Mouse (Mus musculus) embryonic facial prominence, embryonic 12.5 days (tissue): Measurements from ENCODE around the gene Lrch1. TPM values are rescaled to one million over a fixed set of nuclear protein-coding genes. Genes with fewer than 3 reads are reported as not detected.

ENCODE experiments used
- ATAC-seq: fragments of 200-750 bp; cut with Nextera tagmentation; 2 replicates; pipeline ENCODE4 v1.8.0; 2017; ENCODE audit not compliant: insufficient number of reproducible peaks, insufficient read depth, low FRiP score, low TSS enrichment
- H3K27ac ChIP-seq: fragments of 300-500 bp; sonication (generic); 2 replicates; pipeline ENCODE4 v1.5.1; 2016; ENCODE audit warnings: mild to moderate bottlenecking
- H3K27me3 ChIP-seq: fragments of 300-500 bp; sonication (generic); 2 replicates; pipeline ENCODE4 v1.6.1; 2016; ENCODE audit warnings: mild to moderate bottlenecking, moderate library complexity
- H3K36me3 ChIP-seq: fragments of 300-500 bp; sonication (generic); 2 replicates; pipeline ENCODE4 v1.6.1; 2016; ENCODE audit warnings: mild to moderate bottlenecking
- H3K4me1 ChIP-seq: fragments of 300-500 bp; sonication (generic); 2 replicates; pipeline ENCODE4 v1.6.1; 2016
- H3K4me2 ChIP-seq: fragments of 300-500 bp; sonication (generic); replicated peaks from 2 replicates; pipeline ENCODE4 v1.6.1; 2016; ENCODE audit warnings: mild to moderate bottlenecking, moderate library complexity
- H3K4me3 ChIP-seq: fragments of 300-500 bp; sonication (generic); 2 replicates; pipeline ENCODE4 v1.5.1; 2016; ENCODE audit warnings: mild to moderate bottlenecking
- H3K9ac ChIP-seq: fragments of 300-500 bp; sonication (generic); 2 replicates; pipeline ENCODE4 v1.6.1; 2016; ENCODE audit warnings: mild to moderate bottlenecking, moderate library complexity
- H3K9me3 ChIP-seq: fragments of 300-500 bp; sonication (generic); 2 replicates; pipeline ENCODE4 v1.6.1; 2016; ENCODE audit warnings: mild to moderate bottlenecking, moderate library complexity
- WGBS: fragments of 180-500 bp; shearing (Covaris S2); methylation state at CpG from one replicate; pipeline ENCODE4 v1.1.7; 2016; 5-methylcytosine and 5-hydroxymethylcytosine counted together
- polyA plus RNA-seq: library from polyadenylated mRNA; unstranded; fragments of >200 nt; fragmentation: Nextera tagmentation; extraction: Ambion mirVana; gene quantifications from 2 replicates; pipeline ENCODE4 v1.2.1, GENCODE M21; 2016

Lrch1 gene
- polyA plus RNA-seq, 1 experiment from 2014 or later = 15.7 TPM

- Histone ChIP-seq H3K36me3 (0 out of 2 replicates have a peak, but pooled peaks cover 3% of the 10 kb centered on the region), H3K9ac (no peak overlapping the region), H3K4me2 (no peak overlapping the region), H3K27ac (0 out of 2 replicates have a peak overlapping the region, but pooled peaks have one; percentile 11), H3K9me3 (no peaks in the 10 kb centered on the region), H3K4me3 (no peak overlapping the region), H3K4me1 (peaks cover 6% of the 10 kb centered on the region), H3K27me3 (no peaks in the 10 kb centered on the region)
- WGBS = 79% methylated on average over 11 of the region's 11 CpGs
- no peak for ATAC-seq
Observed at GRCm38 (mm10) chr14:74820180-74820813, 127.4 kb downstream of the Lrch1 start.

- Histone ChIP-seq H3K36me3 (0 out of 2 replicates have a peak, but pooled peaks cover 3% of the 10 kb centered on the region), H3K4me1 (peaks cover 6% of the 10 kb centered on the region), H3K4me3 (no peak overlapping the region), H3K9ac (no peak overlapping the region), H3K27me3 (no peaks in the 10 kb centered on the region), H3K9me3 (no peaks in the 10 kb centered on the region), H3K27ac (no peak overlapping the region), H3K4me2 (no peak overlapping the region)
- WGBS = 82% methylated on average over 6 of the region's 6 CpGs
- no peak for ATAC-seq
Observed at GRCm38 (mm10) chr14:74816705-74817104, 131.0 kb downstream of the Lrch1 start.

GRCm38 (mm10) chr14:74814848-74815789 is 132.6 kb downstream of the Lrch1 start:
- 81% methylated on average over 17 of the region's 17 CpGs for WGBS
- Histone ChIP-seq H3K27me3 (no peaks in the 10 kb centered on the region), H3K4me3 (no peak overlapping the region), H3K4me1 (0 out of 2 replicates have a peak, but pooled peaks cover 7% of the 10 kb centered on the region), H3K4me2 (no peak overlapping the region), H3K36me3 (peaks cover 8% of the 10 kb centered on the region), H3K9ac (no peak overlapping the region), H3K9me3 (no peaks in the 10 kb centered on the region), H3K27ac (no peak overlapping the region)
- ATAC-seq = no peak

GRCm38 (mm10) chr14:74811617-74812016 is 136.1 kb downstream of the Lrch1 start:
- Histone ChIP-seq H3K4me3 (no peak overlapping the region), H3K27ac (no peak overlapping the region), H3K4me2 (no peak overlapping the region), H3K9ac (no peak overlapping the region), H3K4me1 (0 out of 2 replicates have a peak, but pooled peaks cover 7% of the 10 kb centered on the region), H3K9me3 (no peaks in the 10 kb centered on the region), H3K36me3 (peaks cover 19% of the 10 kb centered on the region), H3K27me3 (no peaks in the 10 kb centered on the region)
- 50% methylated on average over 11 of the region's 11 CpGs for WGBS
- ATAC-seq = no peak

- H3K9ac ChIP-seq = no peak overlapping the region
- 0 out of 2 replicates have a peak, but pooled peaks cover 9% of the 10 kb centered on the region for H3K9me3 ChIP-seq
- H3K27ac ChIP-seq = no peak overlapping the region
- no peak for ATAC-seq
- 71% methylated on average over 1 of the region's 1 CpGs for WGBS
- H3K27me3 ChIP-seq = no peaks in the 10 kb centered on the region
- no peaks in the 10 kb centered on the region for H3K4me1 ChIP-seq
- peaks cover 24% of the 10 kb centered on the region for H3K36me3 ChIP-seq
- H3K4me2 ChIP-seq = no peak overlapping the region
- no peak overlapping the region for H3K4me3 ChIP-seq
Observed at GRCm38 (mm10) chr14:74801961-74802360, 145.7 kb downstream of the Lrch1 start.

- Histone ChIP-seq H3K27ac (no peak overlapping the region), H3K36me3 (peaks cover 20% of the 10 kb centered on the region), H3K4me3 (no peak overlapping the region), H3K9me3 (0 out of 2 replicates have a peak, but pooled peaks cover 9% of the 10 kb centered on the region), H3K4me1 (no peaks in the 10 kb centered on the region), H3K4me2 (no peak overlapping the region), H3K9ac (no peak overlapping the region), H3K27me3 (no peaks in the 10 kb centered on the region)
- ATAC-seq = no peak
- 87% methylated on average over 16 of the region's 16 CpGs for WGBS
Observed at GRCm38 (mm10) chr14:74798063-74798890, 149.4 kb downstream of the Lrch1 start.

GRCm38 (mm10) chr14:74797386-74798062 is 150.2 kb downstream of the Lrch1 start:
- H3K4me1 ChIP-seq = no peaks in the 10 kb centered on the region
- H3K36me3 ChIP-seq = peaks cover 20% of the 10 kb centered on the region
- ATAC-seq = no peak
- 78% methylated on average over 10 of the region's 10 CpGs for WGBS
- no peak overlapping the region for H3K4me3 ChIP-seq
- H3K9me3 ChIP-seq = 0 out of 2 replicates have a peak, but pooled peaks cover 9% of the 10 kb centered on the region
- no peaks in the 10 kb centered on the region for H3K27me3 ChIP-seq
- H3K4me2 ChIP-seq = no peak overlapping the region
- no peak overlapping the region for H3K27ac ChIP-seq
- H3K9ac ChIP-seq = no peak overlapping the region

- Histone ChIP-seq H3K9me3 (no peaks in the 10 kb centered on the region), H3K4me1 (no peaks in the 10 kb centered on the region), H3K36me3 (peaks cover 4% of the 10 kb centered on the region; the same call in 1 of the 2 replicates), H3K27me3 (no peaks in the 10 kb centered on the region), H3K9ac (no peak overlapping the region), H3K27ac (no peak overlapping the region), H3K4me3 (no peak overlapping the region), H3K4me2 (no peak overlapping the region)
- WGBS = 77% methylated on average over 12 of the region's 12 CpGs
- ATAC-seq = no peak
Observed at GRCm38 (mm10) chr14:74794931-74795330, 152.7 kb downstream of the Lrch1 start.

GRCm38 (mm10) chr14:74792793-74793192 is 154.9 kb downstream of the Lrch1 start:
- WGBS = 72% methylated on average over 6 of the region's 6 CpGs
- H3K36me3 ChIP-seq = peaks cover 4% of the 10 kb centered on the region; the same call in 1 of the 2 replicates
- no peak overlapping the region for H3K4me3 ChIP-seq
- no peaks in the 10 kb centered on the region for H3K27me3 ChIP-seq
- H3K9me3 ChIP-seq = no peaks in the 10 kb centered on the region
- no peak overlapping the region for H3K4me2 ChIP-seq
- 0 out of 2 replicates have a peak, but pooled peaks cover 3% of the 10 kb centered on the region for H3K4me1 ChIP-seq
- ATAC-seq = no peak
- no peak overlapping the region for H3K9ac ChIP-seq
- no peak overlapping the region for H3K27ac ChIP-seq

- no peaks in the 10 kb centered on the region for H3K9me3 ChIP-seq
- no peak overlapping the region for H3K4me2 ChIP-seq
- H3K4me3 ChIP-seq = no peak overlapping the region
- 0 out of 2 replicates have a peak, but pooled peaks cover 3% of the 10 kb centered on the region for H3K4me1 ChIP-seq
- H3K27ac ChIP-seq = no peak overlapping the region
- peaks cover 6% of the 10 kb centered on the region for H3K36me3 ChIP-seq
- no peaks in the 10 kb centered on the region for H3K27me3 ChIP-seq
- 78% methylated on average over 5 of the region's 5 CpGs for WGBS
- no peak overlapping the region for H3K9ac ChIP-seq
- no peak for ATAC-seq
Observed at GRCm38 (mm10) chr14:74790535-74790934, 157.1 kb downstream of the Lrch1 start.
